Mouse (Mus musculus) lung, adult 2 months (tissue): ENCODE results near the gene Armc2.

Source experiments
- CTCF ChIP-seq: fragments of 200-500 bp; IDR thresholded peaks from 2 replicates; pipeline ENCODE4 v1.5.1; 2011; ENCODE audit warnings: mild to moderate bottlenecking, low read length, control low read depth; ENCODE audit not compliant: insufficient read depth
- POLR2A ChIP-seq: fragments of 200-500 bp; IDR thresholded peaks from 2 replicates; pipeline ENCODE4 v1.6.1; 2011; ENCODE audit warnings: low read depth, mild to moderate bottlenecking, control low read depth, low read length, borderline replicate concordance; ENCODE audit errors: extremely low read depth

DNA sequence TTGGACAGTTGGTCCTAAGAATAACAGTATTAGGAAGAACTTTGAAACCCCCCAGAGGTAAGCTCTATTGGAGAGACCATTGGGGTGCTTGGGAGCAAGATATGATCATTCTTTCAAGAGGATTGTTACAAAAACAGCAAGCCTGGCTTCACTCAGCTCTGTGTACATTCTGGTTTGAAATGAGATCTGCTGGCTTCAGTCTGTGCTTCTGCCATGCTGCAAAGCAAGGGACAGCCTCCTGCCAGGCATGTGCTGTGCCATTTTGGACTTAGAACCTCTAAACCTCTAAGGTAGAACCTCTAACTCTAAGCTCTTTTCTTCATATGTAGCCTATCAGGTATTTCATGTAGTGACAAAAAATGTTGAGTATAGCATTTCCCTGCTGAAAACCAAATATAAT lies 142.6 kb downstream of the Armc2 start:
- no peak for TF ChIP-seq POLR2A
- no peak for TF ChIP-seq CTCF
